Mouse (Mus musculus) gastrocnemius, adult 2 months (tissue): ENCODE data around the gene Nosip. TPM values are rescaled to one million over a fixed set of nuclear protein-coding genes. Genes with fewer than 3 reads are reported as not detected.

Experiments
- DNase-seq: peaks from one replicate; pipeline ENCODE4 v3.0.0; 2022
- H3K27ac ChIP-seq: fragments of 200-600 bp; 2 replicates; pipeline ENCODE4 v1.8.1; 2022; ENCODE audit warnings: mild to moderate bottlenecking
- H3K4me3 ChIP-seq: fragments of 200-600 bp; 2 replicates; pipeline ENCODE4 v1.8.1; 2022; ENCODE audit warnings: mild to moderate bottlenecking, moderate library complexity
- CTCF ChIP-seq: fragments of 200-600 bp; IDR thresholded peaks from 2 replicates; pipeline ENCODE4 v1.8.1; 2022; ENCODE audit warnings: antibody characterized with exemption, mild to moderate bottlenecking, moderate library complexity
- intact Hi-C: fragments of 180-260 bp; cut with DNase I; formaldehyde crosslinking; loops from one replicate; pipeline ENCODE4 v1.15.1; 2025
- total RNA-seq, 2 experiments: library from RNA; stranded (reverse); gene quantifications; 2 replicates each; pipeline ENCODE4 v1.2.3; 2021

Gene Nosip
- total RNA-seq, 2 experiments from 2014 or later = 30.2 to 32.9 TPM

DNA sequence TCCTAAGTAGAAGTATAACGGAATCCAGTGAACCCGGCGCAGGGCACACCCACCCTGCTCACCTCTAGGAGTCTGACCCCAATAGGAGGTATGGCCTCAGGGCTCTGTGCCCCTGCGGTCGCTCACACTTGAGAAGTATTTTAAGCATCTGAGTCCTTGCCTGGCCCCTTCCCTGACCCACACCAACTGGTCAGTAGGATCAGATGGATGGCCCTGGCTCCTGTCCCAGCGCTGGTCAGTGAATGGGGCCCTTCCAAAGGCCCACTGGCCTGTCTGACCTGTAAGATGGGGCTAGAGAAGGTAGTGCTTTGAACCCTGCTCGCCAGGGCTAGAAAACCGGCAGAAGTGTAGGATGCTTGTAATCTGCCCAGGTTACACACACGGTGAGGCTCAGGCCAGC lies 21.4 kb upstream of the Nosip start:
- Histone ChIP-seq H3K27ac (peak overlapping the region; percentile 89), H3K4me3 (0 out of 2 replicates have a peak overlapping the region, but pooled peaks have one; percentile 7)
- peak; percentile 89 for DNase-seq
- intact Hi-C loops = no loop called here
- no peak for TF ChIP-seq CTCF

DNA sequence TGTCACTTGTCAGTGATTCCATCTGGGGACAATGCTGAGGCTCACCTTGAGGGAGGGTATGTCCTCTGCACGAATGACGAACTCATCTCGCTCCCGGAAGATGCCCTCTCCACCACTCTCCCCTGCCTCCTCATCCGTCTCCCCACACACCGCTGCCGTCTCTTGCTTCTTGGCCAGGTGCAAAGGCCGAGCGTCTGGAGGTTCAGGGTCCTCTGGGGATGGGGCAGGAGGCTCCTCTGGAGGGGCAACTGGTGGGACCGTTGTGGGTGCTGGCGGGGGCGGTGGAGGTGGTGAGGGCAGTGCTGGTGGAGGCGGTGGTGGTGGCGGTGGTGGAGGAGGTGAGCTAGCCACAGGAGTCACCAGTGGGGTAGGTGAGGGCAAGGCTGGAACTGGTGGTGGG lies 18.9 kb upstream of the Nosip start:
- intact Hi-C loops = no loop called here
- TF ChIP-seq CTCF = no peak
- DNase-seq = no peak
- no peak overlapping the region for H3K27ac ChIP-seq
- H3K4me3 ChIP-seq = no peak overlapping the region

DNA sequence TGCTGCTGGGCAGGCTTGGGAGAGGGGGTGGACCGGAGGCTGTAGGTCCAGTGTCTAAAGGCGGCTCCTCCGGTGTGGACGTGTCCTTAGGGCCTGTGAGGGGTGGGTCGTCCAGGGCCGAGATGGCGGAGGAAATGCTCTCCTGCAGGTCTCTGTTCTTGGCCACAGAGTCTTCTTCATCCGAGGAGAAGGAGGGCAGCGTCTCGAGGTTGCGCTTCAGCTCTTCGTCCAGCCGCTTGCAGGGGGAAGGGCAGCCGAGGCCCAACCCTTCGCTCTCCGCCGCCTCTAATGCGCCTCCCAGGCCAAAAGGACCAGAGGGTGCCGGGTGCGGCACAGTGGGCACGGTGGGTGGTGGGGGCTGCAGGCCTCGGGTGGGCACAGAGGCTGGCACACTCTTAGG lies 16.5 kb upstream of the Nosip start:
- DNase-seq = no peak
- TF ChIP-seq CTCF = no peak
- no peak overlapping the region for H3K4me3 ChIP-seq
- intact Hi-C loops = no loop called here
- H3K27ac ChIP-seq = no peak overlapping the region

DNA sequence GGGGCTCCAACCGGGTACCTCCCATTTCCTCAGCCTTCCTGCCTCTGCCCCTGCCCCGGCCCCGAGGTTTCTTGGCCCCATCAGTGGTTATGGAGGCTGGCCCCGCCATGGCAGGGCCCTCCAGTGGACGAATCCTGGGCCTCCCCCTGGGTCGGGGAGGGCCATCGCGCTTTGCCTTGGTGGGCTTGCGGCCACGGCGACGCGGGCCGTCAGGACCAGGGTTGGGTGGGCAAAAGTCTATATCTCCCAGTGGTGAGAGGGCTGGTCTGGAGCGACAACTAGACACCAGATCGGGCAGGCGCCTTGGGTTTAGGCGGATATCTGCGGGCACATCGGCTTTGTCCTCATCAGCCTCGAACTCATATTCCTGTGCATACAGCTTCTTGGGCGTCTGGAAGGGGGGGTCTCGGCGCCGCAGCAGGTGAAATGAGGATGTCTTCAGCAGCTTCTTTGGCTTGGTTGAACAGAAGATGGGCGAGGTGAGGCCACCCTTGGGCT lies 15.3 kb upstream of the Nosip start:
- intact Hi-C loops = no loop called here
- no peak for DNase-seq

DNA sequence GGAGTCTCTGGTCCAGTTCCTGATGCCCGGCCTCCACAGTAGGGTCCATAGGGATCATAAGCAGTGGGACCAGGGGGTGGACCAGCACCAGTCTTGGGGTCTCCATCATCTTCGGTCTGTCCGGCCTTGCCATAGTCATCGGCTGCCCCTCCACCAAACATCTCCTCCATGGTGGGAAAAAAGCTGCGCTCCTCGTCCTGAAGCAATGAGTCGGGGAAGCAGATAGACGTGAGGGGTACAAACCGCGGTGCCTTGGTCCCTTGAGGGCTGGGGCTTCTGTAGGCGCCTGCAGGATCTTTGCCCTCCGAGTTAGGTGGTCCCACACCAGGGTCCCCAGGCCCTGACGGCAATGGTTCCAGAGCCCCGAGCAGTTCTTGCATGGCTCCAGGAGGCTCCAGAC lies 14.7 kb upstream of the Nosip start:
- no peak overlapping the region for H3K27ac ChIP-seq
- intact Hi-C loops = no loop called here
- no peak for TF ChIP-seq CTCF
- H3K4me3 ChIP-seq = no peak overlapping the region
- DNase-seq = no peak

More for the DNA sequence above, 15.3 kb upstream of the Nosip start:
- no peak for TF ChIP-seq CTCF
- Histone ChIP-seq H3K4me3 (no peak overlapping the region), H3K27ac (no peak overlapping the region)

DNA sequence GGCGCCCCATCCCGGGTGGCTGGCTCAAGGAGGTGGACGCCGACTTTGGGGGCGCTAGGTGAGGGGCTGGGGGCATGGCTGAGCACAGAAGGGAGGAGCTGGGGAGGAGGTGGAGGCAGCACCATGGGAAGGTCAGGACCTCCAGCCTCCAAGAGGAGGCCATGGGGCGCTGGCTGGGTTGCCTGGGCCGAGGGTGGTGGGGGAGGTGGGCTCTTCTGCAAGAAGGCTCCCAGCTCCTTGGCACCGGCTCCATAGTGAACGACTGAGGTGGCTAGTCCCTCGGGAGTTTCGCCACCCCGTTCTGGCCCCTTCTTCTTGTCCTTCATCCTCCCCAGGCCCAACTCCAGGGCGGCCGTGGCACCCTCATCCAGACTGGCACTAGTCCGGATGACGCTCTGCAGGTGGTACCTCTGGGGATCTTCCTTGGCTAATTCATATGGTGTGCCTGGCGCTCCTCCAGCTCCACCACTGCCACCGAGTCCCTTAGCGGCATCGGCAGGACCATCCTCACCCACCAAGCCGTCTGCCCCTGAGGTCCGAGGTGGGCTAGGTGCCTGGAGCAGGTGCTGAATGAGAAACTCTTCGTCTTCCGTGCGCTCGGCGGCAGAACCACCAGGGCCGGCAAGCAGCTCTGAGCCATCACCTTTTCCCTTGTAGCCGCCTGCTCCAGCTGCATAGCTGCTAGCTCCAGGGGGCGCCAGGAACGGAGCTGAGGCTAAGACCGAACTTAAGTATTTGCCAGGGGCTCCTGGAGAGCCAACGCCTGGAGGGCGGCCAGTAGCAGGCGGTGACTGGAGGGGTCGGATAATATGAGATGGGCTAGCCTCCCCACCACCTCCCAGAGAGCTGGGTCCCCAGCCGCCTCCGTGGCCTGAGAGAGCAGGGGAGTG lies 14.0 kb upstream of the Nosip start:
- DNase-seq = no peak
- intact Hi-C loops = no loop called here
- TF ChIP-seq CTCF = no peak

DNA sequence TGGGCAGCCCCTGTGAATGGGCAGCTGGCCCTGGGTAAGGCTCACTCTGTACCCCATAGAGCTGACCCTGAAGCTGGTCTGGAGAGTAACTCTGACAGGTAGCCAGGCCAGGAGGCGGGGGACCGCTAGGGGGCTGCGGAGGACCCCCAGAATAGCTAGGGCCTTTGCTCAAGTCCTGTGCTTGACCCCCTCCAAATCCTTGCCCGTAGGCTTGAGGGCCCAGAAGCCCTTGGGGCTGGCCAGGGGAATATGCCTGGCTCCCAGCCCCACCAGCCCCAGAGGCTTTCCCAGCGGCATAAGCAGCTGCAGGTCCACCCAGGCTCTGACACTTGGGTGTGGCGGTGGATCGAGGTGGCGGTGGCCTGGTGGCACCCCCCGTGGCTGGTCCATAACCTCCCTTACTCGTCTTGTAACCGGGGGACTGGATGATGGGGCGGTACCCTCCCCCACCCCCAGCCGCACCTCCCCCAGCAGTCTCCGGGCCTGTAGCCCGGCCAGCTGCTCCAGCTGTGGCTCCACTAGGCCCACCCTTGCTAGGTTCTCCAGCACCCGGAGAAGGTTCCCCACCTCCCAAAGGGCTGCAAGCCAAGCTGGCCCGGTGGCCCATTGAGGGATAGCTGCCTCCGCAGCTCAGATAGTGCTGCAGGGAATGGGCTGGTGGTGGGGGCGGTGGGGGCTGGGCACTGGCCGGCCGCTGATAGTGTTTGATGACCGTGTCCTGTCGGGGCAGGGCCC lies 13.1 kb upstream of the Nosip start:
- intact Hi-C loops = no loop called here
- no peak overlapping the region for H3K4me3 ChIP-seq
- no peak for TF ChIP-seq CTCF
- peak overlapping the region; percentile 20 for H3K27ac ChIP-seq
- peak; percentile 69 for DNase-seq

More for the DNA sequence above, 14.0 kb upstream of the Nosip start:
- Histone ChIP-seq H3K4me3 (no peak overlapping the region), H3K27ac (peak overlapping the region; percentile 20; the same call in 1 of the 2 replicates)

DNA sequence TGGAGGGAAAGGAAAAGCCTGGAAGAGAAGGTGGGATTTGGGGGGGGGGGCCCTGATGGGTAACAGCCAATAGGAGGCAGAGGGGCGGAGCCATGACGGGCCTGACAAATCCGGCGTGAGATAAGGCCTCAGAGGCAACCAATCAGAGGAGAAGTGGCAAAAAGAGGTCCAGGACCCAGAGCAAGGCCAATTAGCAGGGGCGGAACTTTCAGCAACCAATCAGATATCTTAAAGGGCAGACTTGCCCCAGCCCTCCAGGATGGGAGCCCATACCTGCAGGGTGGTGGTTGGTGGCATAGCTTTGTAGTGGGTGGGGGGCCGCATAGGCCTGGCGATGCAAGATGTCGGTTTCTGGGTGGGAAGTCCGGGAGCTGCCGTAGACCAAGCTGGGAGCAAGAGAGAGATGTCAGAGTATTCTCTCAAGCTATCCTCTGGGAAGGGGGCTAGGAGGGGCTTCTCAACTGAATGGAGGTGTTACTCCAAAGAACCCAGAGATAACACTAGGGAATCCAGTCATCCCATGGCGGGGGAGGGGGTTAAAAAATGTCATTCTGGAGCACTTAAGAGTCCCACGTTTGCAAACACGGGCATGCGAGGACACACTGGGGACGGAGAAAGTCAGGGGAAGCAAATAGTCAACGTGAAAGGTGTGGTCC lies 11.2 kb upstream of the Nosip start:
- intact Hi-C loops = no loop called here
- peak overlapping the region; percentile 77 for H3K4me3 ChIP-seq
- H3K27ac ChIP-seq = peak overlapping the region; percentile 97
- TF ChIP-seq CTCF = no peak
- DNase-seq = peak; percentile 83

DNA sequence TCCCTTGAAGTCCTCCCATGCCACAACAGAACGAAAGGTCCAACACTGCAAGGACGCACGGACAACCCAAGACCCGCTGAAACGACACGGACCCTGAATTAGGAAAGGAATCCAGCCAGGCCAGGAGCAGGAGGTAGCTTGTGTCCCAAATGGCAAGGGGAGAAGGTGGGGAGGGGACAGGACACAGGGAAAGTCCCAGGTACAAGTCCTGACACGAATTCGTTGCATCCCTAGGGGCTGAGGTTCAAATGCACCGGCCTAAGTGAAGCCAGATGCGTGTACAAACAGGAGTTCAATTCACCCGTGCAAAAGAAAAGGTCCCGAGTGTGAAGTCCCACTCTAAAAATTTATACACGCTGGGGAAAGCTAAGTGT lies 10.6 kb upstream of the Nosip start:
- Histone ChIP-seq H3K27ac (peak overlapping the region; percentile 97), H3K4me3 (peak overlapping the region; percentile 77)
- TF ChIP-seq CTCF = no peak
- intact Hi-C loops = no loop called here
- DNase-seq = no peak

DNA sequence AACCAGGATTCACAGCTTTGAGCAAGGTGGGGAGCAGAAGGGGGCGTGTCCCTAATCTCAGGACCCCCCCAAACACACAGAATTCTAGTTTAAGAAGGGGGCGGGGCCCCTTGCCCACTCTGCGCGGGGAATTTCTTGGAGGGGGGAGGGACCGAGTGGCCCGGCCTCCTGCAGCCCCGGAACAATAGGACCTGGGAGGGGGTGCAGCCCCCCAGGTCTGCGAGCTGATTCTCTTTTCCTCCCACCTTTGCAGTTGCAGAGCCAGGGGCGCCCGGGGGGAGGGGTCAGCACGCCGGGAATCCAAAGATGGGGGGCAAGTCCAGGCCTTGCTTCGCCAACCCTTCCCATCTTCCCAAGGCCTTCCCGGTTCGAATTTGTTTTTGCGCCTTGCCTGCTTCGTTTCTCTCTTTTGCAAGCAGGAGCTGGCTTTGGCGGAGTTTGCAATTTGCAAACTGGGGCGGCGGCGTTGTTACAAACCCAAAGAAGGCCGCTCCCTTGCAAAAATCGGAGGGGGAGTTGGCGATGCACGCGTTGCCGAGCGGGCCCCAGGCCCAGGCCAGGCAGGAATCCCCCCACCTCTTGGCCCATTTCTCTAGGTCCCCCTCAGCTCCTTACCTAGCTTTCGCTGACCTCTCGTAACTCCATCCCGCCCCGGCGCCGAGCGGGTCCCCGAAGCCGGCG lies 9.9 kb upstream of the Nosip start:
- intact Hi-C loops = loop anchor here (2.0 kb wide), 1 partner anchor 34 kb away; no protein-coding TSS in a partner anchor
- DNase-seq = no peak
- no peak for TF ChIP-seq CTCF
- Histone ChIP-seq H3K27ac (peak overlapping the region; percentile 97), H3K4me3 (peak overlapping the region; percentile 77)

DNA sequence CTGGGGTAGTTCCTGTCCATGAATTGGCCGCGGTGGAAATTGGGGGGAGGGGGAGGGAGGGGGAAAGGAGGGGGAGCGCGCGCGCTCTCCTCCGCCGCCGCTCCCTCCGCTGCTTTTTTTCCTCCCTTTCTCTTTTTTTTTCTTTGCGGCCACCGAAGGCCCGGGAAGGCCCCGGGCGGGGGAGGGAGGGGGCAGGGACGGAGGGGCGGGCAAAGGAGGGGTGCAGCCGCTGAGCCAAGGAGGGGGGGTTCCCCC lies 9.4 kb upstream of the Nosip start, which contains the start of gene Prr12:
Gene Prr12 (minus strand): TSS at position 20 of the 255 bp plus-strand sequence.
- peak within 1 kb of the TSS; percentile 77 for H3K4me3 ChIP-seq
- DNase-seq = no peak
- intact Hi-C loops = loop anchor here (2.0 kb wide), 1 partner anchor 34 kb away; no protein-coding TSS in a partner anchor
- TF ChIP-seq CTCF = no peak
- peak within 1 kb of the TSS; percentile 97 for H3K27ac ChIP-seq
